Mouse (Mus musculus) brown adipose tissue, adult 24 weeks (tissue): ENCODE measurements around the gene Ephb2. TPM values are rescaled to one million over a fixed set of nuclear protein-coding genes. Genes with fewer than 3 reads are reported as not detected.

Experiments
- H3K27ac ChIP-seq: fragments of 200-500 bp; replicated peaks from 2 replicates; pipeline ENCODE4 v1.5.1; 2012; ENCODE audit warnings: low read depth, mild to moderate bottlenecking, low read length
- H3K4me1 ChIP-seq: fragments of 200-500 bp; 2 replicates; pipeline ENCODE4 v1.6.1; 2012; ENCODE audit warnings: low read length, mixed read lengths; ENCODE audit not compliant: control insufficient read depth, insufficient read depth, insufficient read length
- H3K4me3 ChIP-seq: fragments of 200-500 bp; 2 replicates; pipeline ENCODE4 v1.5.1; 2012; ENCODE audit warnings: low read depth, mild to moderate bottlenecking, low read length, moderate library complexity; ENCODE audit not compliant: insufficient read depth
- polyA plus RNA-seq: library from polyadenylated mRNA; stranded (reverse); fragments of >200 nt; gene quantifications from 2 replicates; pipeline ENCODE4 v1.2.4, GENCODE M21; 2012; ENCODE audit not compliant: missing spikeins, insufficient read depth, insufficient read length

Gene Ephb2
- polyA plus RNA-seq, 1 experiment = 1.5 TPM

DNA sequence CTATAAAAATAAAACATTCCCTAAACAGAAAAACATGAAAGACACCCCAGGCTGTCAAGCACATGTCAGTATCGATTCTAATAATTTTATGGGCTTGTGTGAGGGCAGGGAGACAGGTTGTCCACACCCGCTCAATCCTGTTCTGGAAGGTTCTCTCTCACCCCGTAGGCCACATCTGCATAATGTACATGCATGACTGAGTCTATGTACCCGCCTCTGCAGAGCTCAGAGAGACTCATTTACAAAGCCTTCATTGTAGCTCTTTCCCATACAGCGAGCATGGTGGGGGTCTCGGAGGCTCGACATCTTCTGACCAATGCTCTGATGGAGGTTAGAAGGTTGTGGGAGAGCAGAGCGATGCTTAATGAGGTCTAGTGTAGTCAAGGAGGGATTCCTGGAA lies 108.8 kb downstream of the Ephb2 start:
- no peak overlapping the region for H3K27ac ChIP-seq
- no peak overlapping the region for H3K4me3 ChIP-seq
- H3K4me1 ChIP-seq = 0 out of 2 replicates have a peak, but pooled peaks cover 5% of the 10 kb centered on the region

DNA sequence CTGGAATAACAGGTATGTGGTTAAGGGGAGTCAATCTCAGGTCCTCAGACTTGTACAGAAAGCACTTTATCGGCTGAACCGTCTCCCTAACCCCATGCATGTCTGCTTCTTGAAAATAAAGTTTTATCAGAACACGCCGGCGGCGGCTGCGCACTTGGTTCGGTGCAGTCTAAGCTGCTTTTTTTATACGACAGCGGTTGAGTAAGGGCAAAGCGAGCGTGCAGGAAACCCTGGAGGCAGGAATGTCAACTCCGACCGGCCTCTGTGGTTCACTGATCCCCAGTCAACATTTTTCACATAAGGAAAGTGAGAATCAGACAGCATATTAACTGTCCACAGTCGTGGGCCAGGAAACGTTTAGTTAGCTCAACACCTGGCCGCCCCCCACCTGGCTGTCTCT lies 111.1 kb downstream of the Ephb2 start:
- no peak overlapping the region for H3K4me3 ChIP-seq
- no peaks in the 10 kb centered on the region for H3K4me1 ChIP-seq
- H3K27ac ChIP-seq = no peak overlapping the region

DNA sequence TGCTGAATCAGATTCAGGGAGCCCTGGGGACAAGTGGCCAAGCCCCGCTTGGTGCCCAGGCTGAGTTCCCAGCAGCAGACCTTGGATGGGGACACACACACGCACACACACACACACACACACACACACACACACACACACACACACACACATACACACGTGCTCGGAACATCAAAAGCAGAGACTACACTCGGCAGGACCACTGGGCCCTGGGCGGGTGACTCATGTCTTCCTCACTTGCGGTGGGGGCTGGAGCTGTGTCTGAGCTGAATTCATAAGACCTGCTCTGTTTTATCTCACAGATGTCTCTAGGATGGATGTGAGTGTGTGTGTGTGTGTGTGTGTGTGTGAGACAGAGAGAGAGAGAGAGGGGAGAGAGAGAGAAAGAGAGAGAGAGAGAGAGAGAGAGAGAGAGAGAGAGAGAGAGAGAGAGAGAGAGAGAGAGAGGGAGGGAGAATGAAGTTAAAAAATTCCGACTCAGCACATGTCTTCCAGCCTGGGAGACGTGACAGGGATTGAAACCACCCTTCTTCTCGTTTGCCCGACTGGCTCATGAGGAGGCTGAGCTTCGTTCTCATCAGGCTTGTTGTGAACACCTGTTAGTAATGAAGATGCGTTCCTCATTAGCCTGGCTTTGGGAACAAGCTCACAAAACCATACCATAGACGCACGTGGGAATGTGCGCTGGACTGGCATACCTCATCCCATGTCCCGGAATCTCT lies 113.3 kb downstream of the Ephb2 start:
- Histone ChIP-seq H3K27ac (no peak overlapping the region), H3K4me3 (no peak overlapping the region), H3K4me1 (no peaks in the 10 kb centered on the region)

DNA sequence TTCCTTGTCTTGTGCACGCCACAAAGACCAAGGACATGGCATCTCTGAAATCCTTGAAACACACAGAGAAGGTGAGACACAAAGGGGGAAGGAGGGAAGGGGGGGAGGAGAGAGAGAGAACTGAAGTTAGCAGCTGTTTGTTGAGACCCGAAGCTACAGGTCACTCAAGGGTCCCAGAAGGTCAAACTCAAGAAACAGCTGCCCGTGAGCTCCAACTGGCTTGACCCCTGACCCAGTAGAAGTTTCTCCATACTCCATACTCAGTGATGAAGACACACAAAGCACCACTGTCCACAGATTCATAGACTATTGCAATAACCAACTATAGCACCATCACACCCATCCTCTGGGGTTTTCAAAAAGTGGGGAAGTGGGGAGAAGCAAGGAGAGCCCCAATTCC lies 113.9 kb downstream of the Ephb2 start:
- no peak overlapping the region for H3K4me3 ChIP-seq
- no peaks in the 10 kb centered on the region for H3K4me1 ChIP-seq
- no peak overlapping the region for H3K27ac ChIP-seq

DNA sequence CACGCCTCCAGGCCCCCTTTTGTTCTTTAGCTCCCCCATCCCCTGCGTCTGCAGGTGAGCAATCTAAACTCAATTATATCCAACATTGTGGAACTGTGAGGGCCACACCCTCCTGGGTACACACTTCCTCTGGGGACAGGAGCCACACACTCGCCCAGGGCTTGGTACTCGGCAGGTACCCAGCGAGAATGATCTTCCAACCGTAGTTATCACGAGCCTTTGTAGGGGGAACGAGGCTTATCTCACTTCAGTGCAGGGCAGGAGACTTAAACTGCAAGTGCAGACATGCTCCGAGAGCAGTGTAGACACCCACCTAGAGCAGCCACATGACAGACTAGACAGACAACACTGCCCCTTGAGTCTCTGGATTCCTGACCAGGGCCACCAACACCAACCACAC lies 115.8 kb downstream of the Ephb2 start:
- no peaks in the 10 kb centered on the region for H3K4me1 ChIP-seq
- no peak overlapping the region for H3K4me3 ChIP-seq
- H3K27ac ChIP-seq = no peak overlapping the region

DNA sequence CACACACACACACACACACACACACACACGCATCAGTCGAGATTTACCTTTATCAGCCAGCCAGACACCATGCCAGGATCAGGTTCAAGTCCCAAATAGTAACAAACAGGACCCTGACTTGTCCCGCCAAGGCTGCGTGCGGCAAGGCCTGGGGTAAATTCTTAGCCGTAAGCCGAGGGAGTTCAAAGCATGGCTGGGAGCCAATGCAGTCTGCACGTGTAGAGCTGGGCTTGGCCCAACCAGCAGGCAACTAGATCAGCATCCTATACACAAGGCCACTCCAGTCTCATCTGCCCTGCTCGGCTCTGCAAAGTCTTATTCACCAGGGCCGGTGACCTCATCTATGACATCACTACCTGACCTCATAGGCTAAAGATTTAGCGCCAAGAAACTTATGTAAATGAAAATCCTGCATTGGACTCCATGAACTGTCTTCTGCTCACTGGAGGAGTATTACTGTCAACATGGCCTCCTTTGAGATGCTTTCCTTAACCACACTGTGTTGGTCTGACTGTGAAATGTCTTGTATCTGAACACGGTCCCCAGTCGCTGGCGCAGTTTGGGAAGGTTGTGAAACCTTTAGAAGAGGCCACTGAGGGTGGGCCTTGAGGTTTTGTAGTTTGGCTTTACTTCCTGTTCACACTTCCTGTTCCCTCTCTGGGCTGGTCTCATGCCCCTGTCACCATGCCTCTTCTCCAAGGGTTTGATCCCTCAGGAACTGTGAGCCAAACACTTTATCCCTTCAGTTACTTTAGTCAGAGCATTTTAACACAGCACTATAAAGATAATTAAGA lies 117.4 kb downstream of the Ephb2 start:
- Histone ChIP-seq H3K4me3 (no peak overlapping the region), H3K27ac (no peak overlapping the region), H3K4me1 (no peaks in the 10 kb centered on the region)

DNA sequence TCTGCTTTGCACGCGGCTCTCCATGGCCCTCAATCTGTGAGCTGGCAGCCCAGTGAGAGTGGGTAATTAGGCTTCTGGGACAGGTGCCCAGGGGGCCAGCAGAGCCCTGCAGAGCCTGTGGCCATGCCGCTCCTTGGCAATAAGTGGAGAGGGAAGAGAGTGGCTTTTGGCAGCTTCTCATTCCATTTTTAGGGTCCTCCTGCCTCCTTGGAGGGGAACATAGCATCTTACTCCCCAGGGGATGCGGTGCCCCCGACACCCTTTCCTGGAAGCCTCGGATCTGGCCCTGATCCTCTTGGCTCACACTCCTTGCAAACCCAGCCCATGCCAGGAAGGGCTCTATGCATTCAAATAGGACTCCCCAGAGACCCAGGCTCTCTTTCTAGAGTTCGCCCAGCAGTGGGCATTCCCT lies 119.2 kb downstream of the Ephb2 start:
- H3K27ac ChIP-seq = no peak overlapping the region
- no peaks in the 10 kb centered on the region for H3K4me1 ChIP-seq
- H3K4me3 ChIP-seq = no peak overlapping the region

DNA sequence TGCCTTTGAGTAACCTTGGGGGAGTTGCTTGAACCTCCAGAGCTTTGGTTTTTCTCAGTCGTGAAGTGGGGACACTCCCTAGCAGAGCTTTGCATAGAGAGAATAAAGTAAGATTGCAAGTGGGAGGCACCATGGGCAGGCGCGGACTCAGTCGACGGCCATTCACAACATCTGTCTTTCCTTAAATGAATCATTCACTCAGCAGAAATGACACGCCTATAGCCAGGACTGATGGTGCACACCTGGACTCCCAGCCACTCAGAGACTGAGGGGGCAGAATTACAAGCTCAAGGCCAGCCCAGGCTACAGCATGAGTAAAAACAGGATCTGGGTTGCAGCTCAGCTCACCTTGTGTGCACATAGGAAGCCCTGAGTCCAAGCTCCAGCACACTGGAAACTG lies 121.3 kb downstream of the Ephb2 start:
- no peak overlapping the region for H3K4me3 ChIP-seq
- H3K27ac ChIP-seq = no peak overlapping the region
- no peaks in the 10 kb centered on the region for H3K4me1 ChIP-seq

DNA sequence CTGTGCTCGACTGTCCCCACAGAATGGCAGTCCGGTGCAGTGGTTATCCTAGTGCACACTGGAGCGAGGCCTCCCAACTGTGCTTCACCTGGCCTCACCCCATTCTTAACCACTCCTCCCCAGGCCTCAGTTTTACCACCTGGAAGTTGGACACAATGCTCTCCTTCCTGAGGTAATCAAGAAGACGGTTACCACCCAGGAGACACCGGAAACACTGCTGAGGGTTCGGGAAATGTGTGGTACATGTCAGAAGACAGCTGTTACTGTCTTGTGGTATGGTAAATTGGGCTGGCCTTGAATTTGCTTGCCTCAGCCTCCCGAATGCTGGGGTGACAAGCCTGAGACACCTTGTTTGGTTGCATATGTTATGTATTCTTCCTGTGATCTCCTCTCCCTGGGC lies 121.9 kb downstream of the Ephb2 start:
- Histone ChIP-seq H3K4me3 (no peak overlapping the region), H3K4me1 (no peaks in the 10 kb centered on the region), H3K27ac (no peak overlapping the region)

DNA sequence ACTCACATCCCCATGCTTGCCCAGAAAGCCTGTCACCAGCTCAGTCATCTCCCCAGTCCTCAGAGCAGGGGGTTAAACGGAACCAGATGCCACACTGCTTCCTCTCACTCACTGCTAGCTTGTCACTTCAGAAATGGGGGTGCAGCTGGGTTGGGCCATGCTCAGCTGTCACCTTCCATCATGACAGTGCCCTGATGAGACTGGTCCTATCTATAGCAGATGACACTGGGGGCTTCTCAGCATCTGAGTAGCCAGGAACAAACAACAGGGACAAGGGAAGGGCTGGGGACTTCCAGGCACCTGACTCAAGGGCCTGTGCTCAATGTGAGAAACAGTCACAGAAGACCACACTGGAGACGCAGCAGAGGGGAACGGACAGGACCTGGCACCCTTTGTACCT lies 122.4 kb downstream of the Ephb2 start:
- Histone ChIP-seq H3K27ac (no peak overlapping the region), H3K4me3 (no peak overlapping the region), H3K4me1 (no peaks in the 10 kb centered on the region)

DNA sequence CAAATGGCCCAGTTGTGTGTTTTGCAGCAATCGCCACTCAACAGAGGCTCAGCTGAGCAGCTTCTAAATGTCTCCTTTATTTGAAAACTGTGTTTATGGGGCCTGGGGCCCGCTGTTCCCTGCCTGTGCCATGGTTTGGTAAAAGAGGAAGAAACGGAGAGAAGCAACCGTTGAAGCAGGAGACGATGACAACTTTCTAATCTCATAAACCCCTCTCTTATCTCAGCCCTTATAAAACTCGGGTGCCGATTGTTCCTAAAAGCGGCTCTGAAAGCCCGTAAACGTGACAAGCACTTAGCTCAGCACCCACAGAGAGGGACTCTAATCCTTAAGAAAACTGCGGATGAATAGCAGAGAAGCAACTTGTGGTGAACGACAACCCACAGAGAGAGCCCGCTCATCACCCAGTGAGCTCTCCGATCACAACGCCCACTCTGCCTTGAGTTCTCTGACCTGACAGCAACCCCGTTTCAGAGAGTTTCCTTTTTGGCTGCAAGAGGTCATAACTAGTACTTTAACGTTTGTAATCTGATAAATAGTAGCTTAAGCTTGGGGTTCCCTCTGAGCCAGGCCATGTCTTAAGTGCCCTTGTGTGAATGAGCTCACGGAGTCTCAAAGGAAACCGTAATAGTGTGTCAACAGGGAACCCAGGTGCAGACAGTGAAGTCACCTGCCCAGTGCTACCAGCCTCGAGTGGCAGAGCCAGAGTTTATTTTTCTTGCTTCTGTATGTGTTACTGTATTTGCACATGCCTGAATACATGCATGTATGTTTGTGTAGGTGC lies 123.6 kb downstream of the Ephb2 start:
- no peak overlapping the region for H3K4me3 ChIP-seq
- no peaks in the 10 kb centered on the region for H3K4me1 ChIP-seq

DNA sequence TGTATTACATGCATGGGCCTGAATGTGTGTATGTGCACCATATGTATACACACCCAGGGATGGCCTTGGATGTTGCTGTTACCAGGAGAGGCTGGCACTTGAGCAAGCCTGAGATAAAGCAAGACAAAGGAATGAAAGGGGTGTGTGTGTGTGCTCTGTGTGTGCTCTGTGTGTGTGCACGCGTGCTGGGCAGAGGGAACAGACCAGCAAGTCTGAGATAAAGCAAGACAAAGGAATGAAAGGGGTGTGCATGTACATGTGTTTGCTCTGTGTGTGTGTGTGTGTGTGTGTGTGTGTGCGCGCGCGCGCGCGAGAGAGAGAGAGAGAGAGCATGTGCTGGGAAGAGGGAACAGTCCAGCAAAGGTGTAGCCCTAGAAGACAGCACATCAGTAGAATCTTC lies 125.4 kb downstream of the Ephb2 start:
- Histone ChIP-seq H3K27ac (no peak overlapping the region), H3K4me1 (no peaks in the 10 kb centered on the region), H3K4me3 (no peak overlapping the region)

More for the DNA sequence above, 123.6 kb downstream of the Ephb2 start:
- no peak overlapping the region for H3K27ac ChIP-seq

DNA sequence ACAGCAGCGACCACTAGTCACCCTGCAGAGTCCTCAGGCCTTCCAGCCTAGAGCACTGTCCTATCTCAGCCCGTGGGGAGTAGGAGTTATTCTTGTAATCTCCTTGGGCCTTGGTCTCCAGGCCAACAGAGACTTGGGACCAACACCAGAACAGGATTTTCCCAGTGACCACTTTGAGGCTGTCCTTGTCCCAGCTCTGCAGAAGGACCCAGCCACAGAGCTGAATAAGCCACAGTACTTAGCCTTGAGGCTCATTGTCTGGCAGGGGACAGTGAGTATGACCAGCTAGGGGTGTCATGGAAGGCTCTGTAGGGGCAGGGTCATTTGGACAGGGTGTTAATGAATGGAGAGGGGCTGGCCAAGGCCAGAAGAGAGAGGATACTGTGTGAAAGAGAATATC lies 126.8 kb downstream of the Ephb2 start:
- Histone ChIP-seq H3K27ac (no peak overlapping the region), H3K4me1 (no peaks in the 10 kb centered on the region), H3K4me3 (no peak overlapping the region)

DNA sequence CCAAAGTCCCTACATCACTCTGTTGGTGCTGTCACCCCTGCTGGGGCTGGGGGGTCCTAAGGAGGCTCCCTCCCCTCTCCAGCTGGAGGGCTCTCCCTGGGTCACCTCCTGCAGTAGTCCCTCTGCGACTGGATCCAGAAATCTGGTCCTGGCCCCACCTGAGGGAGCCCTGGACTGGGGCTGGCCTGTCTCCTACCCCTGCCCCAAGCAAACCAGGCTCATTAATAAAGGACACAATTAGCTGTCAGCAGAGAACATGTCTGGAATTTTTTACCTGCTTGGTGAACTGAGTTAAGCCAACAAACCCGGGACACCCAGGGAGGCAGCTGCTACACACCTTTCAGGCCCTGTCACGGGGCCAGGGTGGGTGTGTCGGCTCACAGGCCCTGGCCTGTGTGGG lies 129.1 kb downstream of the Ephb2 start:
- H3K27ac ChIP-seq = no peak overlapping the region
- H3K4me3 ChIP-seq = no peak overlapping the region

DNA sequence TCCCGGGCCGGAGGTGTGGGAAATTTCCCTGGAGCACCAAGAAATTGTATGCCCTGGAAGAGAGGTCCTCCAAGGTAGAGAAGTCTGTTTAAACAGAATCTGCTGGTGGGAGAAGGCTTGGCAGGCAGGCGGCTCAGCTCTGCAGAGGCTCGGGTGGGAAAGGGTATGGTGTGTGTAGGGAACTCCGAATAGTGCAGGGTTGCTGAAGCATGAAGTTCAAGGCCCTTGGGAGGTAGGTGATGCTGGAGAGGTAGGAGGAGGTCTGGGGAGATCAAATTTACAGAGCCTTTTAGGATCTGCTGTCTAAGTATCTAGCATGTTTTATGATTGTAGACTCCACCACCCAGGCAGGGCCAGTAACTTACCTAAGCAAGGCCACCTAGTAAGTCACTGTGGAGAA lies 130.7 kb downstream of the Ephb2 start:
- H3K4me3 ChIP-seq = no peak overlapping the region
- H3K27ac ChIP-seq = no peak overlapping the region
- H3K4me1 ChIP-seq = no peaks in the 10 kb centered on the region

More for the DNA sequence above, 129.1 kb downstream of the Ephb2 start:
- no peaks in the 10 kb centered on the region for H3K4me1 ChIP-seq
